Mouse (Mus musculus): ENCODE results near the gene Csf1. TPM values are rescaled to one million over a fixed set of nuclear protein-coding genes. Genes with fewer than 3 reads are reported as not detected.

Gene Csf1
- 13.3 TPM for polyA plus RNA-seq (2017; shearing (Covaris generic))

GRCm38 (mm10) chr3:107759929-107760581, at the start of gene Csf1:
Csf1 (minus strand) TSS chr3:107760469.

GRCm38 (mm10) chr3:107695948-107696881, 64.1 kb downstream of the Csf1 start, which contains the start of gene Ahcyl1:
Ahcyl1 (minus strand) TSS chr3:107696560.

Other genes with a start within 250 kb of the Csf1 start
- not detected for gene Slc6a17, start 242.5 kb downstream of the Csf1 start, polyA plus RNA-seq (2017; shearing (Covaris generic))
- not detected for gene Ubl4b, start 205.4 kb downstream of the Csf1 start, polyA plus RNA-seq (2017; shearing (Covaris generic))
- not detected for gene Alx3, start 165.4 kb downstream of the Csf1 start, polyA plus RNA-seq (2017; shearing (Covaris generic))
- gene Gm10961, start 129.1 kb downstream of the Csf1 start, polyA plus RNA-seq (2017; shearing (Covaris generic)), result not detected
- gene Strip1, start 128.8 kb downstream of the Csf1 start, polyA plus RNA-seq (2017; shearing (Covaris generic)), result 31.7 TPM
- 10.0 TPM for gene Ahcyl1, start 63.9 kb downstream of the Csf1 start, polyA plus RNA-seq (2017; shearing (Covaris generic))
- not detected for gene Eps8l3, start 116.8 kb upstream of the Csf1 start, polyA plus RNA-seq (2017; shearing (Covaris generic))
- not detected for gene Gstm5, start 135.4 kb upstream of the Csf1 start, polyA plus RNA-seq (2017; shearing (Covaris generic))
- 2.1 TPM for gene Gstm7, start 171.3 kb upstream of the Csf1 start, polyA plus RNA-seq (2017; shearing (Covaris generic))
- gene Gstm6, start 183.3 kb upstream of the Csf1 start, polyA plus RNA-seq (2017; shearing (Covaris generic)), result not detected
- gene Gstm3, start 208.8 kb upstream of the Csf1 start, polyA plus RNA-seq (2017; shearing (Covaris generic)), result not detected
- not detected for gene Gstm2, start 226.0 kb upstream of the Csf1 start, polyA plus RNA-seq (2017; shearing (Covaris generic))